Mouse (Mus musculus) ovary, adult 10 weeks (tissue): Measurements from ENCODE around the gene 2310046K23Rik. TPM values are rescaled to one million over a fixed set of nuclear protein-coding genes. Genes with fewer than 3 reads are reported as not detected.

Source experiments
- polyA plus RNA-seq: library from polyadenylated mRNA; stranded (reverse); fragments of 350-450 nt; fragmentation: Illumina TruSeq; extraction: RNeasy Lipid Tissue Mini Kit (QIAGEN cat#74804); gene quantifications from one replicate; pipeline ENCODE4 v1.2.3, GENCODE M21; 2014

2310046K23Rik gene
- not detected for polyA plus RNA-seq

GRCm38 (mm10) chr3:92534411-92534810 is at the start of gene 2310046K23Rik:
TSS of gene 2310046K23Rik (minus strand) at chr3:92534511.

GRCm38 (mm10) chr3:92573449-92574041 is 39.2 kb upstream of the 2310046K23Rik start, which contains the start of gene Ivl:
TSS of gene Ivl (minus strand) at chr3:92573735.

GRCm38 (mm10) chr3:92500393-92500792 is 33.9 kb downstream of the 2310046K23Rik start, which contains the start of gene Sprr4:
TSS of gene Sprr4 (minus strand) at chr3:92500493.

GRCm38 (mm10) chr3:92485863-92486262 is 48.4 kb downstream of the 2310046K23Rik start, which contains the start of gene Sprr1a:
TSS of gene Sprr1a (minus strand) at chr3:92485895.

Other genes with a start within 250 kb of the 2310046K23Rik start
- gene Sprr2a3, start 249.1 kb downstream of the 2310046K23Rik start, polyA plus RNA-seq = not detected
- not detected for gene Sprr2b, start 217.9 kb downstream of the 2310046K23Rik start, polyA plus RNA-seq
- not detected for gene Sprr2d, start 195.4 kb downstream of the 2310046K23Rik start, polyA plus RNA-seq
- gene Sprr2e, start 182.4 kb downstream of the 2310046K23Rik start, polyA plus RNA-seq = not detected
- not detected for gene Sprr2f, start 169.3 kb downstream of the 2310046K23Rik start, polyA plus RNA-seq
- not detected for gene Sprr2h, start 148.8 kb downstream of the 2310046K23Rik start, polyA plus RNA-seq
- gene Sprr2i, start 126.5 kb downstream of the 2310046K23Rik start, polyA plus RNA-seq = not detected
- not detected for gene Sprr2j-ps, start 116.4 kb downstream of the 2310046K23Rik start, polyA plus RNA-seq
- 5.8 TPM for gene Gm9774, start 105.1 kb downstream of the 2310046K23Rik start, polyA plus RNA-seq
- gene Sprr2k, start 101.9 kb downstream of the 2310046K23Rik start, polyA plus RNA-seq = not detected
- not detected for gene Sprr1b, start 95.7 kb downstream of the 2310046K23Rik start, polyA plus RNA-seq
- gene Sprr3, start 75.8 kb downstream of the 2310046K23Rik start, polyA plus RNA-seq = not detected
- gene Sprr1a, start 48.6 kb downstream of the 2310046K23Rik start, polyA plus RNA-seq = not detected
- not detected for gene Sprr4, start 34.0 kb downstream of the 2310046K23Rik start, polyA plus RNA-seq
- gene Ivl, start 39.2 kb upstream of the 2310046K23Rik start, polyA plus RNA-seq = not detected
- not detected for gene Smcp, start 54.5 kb upstream of the 2310046K23Rik start, polyA plus RNA-seq
- not detected for gene 2210017I01Rik, start 73.0 kb upstream of the 2310046K23Rik start, polyA plus RNA-seq
- not detected for gene Lce6a, start 87.1 kb upstream of the 2310046K23Rik start, polyA plus RNA-seq
- gene Lce1a1, start 113.8 kb upstream of the 2310046K23Rik start, polyA plus RNA-seq = not detected
- gene Lce1b, start 122.4 kb upstream of the 2310046K23Rik start, polyA plus RNA-seq = not detected
- gene Lce1a2, start 135.8 kb upstream of the 2310046K23Rik start, polyA plus RNA-seq = not detected
- not detected for gene Lce1c, start 144.7 kb upstream of the 2310046K23Rik start, polyA plus RNA-seq
- not detected for gene Lce1d, start 152.7 kb upstream of the 2310046K23Rik start, polyA plus RNA-seq
- gene Lce1e, start 174.6 kb upstream of the 2310046K23Rik start, polyA plus RNA-seq = not detected
- gene Lce1f, start 185.8 kb upstream of the 2310046K23Rik start, polyA plus RNA-seq = not detected
- gene Gm38119, start 204.6 kb upstream of the 2310046K23Rik start, polyA plus RNA-seq = not detected
- not detected for gene Lce1g, start 217.8 kb upstream of the 2310046K23Rik start, polyA plus RNA-seq
- gene Lce1h, start 230.6 kb upstream of the 2310046K23Rik start, polyA plus RNA-seq = not detected
- not detected for gene Lce1i, start 244.4 kb upstream of the 2310046K23Rik start, polyA plus RNA-seq